Mouse (Mus musculus) CD4-positive naive resting alpha-beta T cell, adult 76 days (primary cell): ENCODE results near the gene Gm14295. TPM values are rescaled to one million over a fixed set of nuclear protein-coding genes. Genes with fewer than 3 reads are reported as not detected.

ENCODE experiments used
- total RNA-seq: library from RNA; stranded (reverse); gene quantifications from one replicate; pipeline ENCODE4 v1.2.4, GENCODE M21; 2023

Gene Gm14295
- total RNA-seq: 7.9 TPM

GRCm38 (mm10) chr2:176798312-176798711 lies at the start of gene Gm14295:
TSS of gene Gm14295 (plus strand) at chr2:176798612.

GRCm38 (mm10) chr2:176830840-176831239 lies 32.4 kb downstream of the Gm14295 start, which contains the start of gene Gm14408:
TSS of gene Gm14408 (plus strand) at chr2:176831140.

Other genes with a start within 250 kb of the Gm14295 start
- not detected for gene Gm14308, start 162.3 kb upstream of the Gm14295 start, total RNA-seq
- gene Zfp973, start 128.1 kb upstream of the Gm14295 start, total RNA-seq: 6.7 TPM
- 2.1 TPM for gene Gm14305, start 90.3 kb upstream of the Gm14295 start, total RNA-seq
- gene Gm14408, start 32.5 kb downstream of the Gm14295 start, total RNA-seq: not detected
- 1.7 TPM for gene Gm14296, start 129.2 kb downstream of the Gm14295 start, total RNA-seq
- 0.35 TPM for gene Gm14419, start 202.3 kb downstream of the Gm14295 start, total RNA-seq